Mouse (Mus musculus): Measurements from ENCODE around the gene Ebf3.

GRCm38 (mm10) chr7:137316181-137316925 lies 2.1 kb upstream of the Ebf3 start:
- TF ChIP-seq CTCF (IDR thresholded peaks at IDR 0.05; ENCODE audit: borderline replicate concordance, insufficient read depth, low read length) (no peak), POLR2A (IDR thresholded peaks at IDR 0.05; ENCODE audit: low read depth, low read length) (no peak)
